Mouse (Mus musculus): Measurements from ENCODE around the gene Cryga. TPM values are rescaled to one million over a fixed set of nuclear protein-coding genes. Genes with fewer than 3 reads are reported as not detected.

Cryga gene
- not detected for total RNA-seq (2022)

DNA sequence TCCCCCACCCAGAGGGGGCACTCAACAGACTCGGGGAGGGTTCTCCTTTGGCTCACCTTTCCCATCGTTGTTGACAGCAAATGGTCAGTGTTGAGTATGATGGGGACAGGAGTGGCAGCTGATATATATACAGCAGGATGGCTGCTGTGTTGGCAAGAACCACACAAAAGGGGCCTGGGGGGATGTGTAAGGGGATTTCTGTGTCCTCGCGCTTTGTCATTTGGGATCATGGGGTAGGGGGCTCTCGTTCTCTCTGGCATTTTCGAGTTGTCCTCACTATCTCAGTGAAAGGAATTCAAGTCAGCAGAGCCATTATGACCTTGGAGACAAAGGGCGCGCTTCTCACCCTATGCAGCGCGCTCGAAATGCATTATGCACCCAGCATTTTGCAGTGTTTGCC, at the start of gene Cryga:
TSS of gene Cryga (minus strand) at position 101 of the 400 bp plus-strand sequence.
- no peak for DNase-seq

- no peak for DNase-seq
Measured at GRCm38 (mm10) chr1:65147971-65148370, 44.8 kb upstream of the Cryga start.

DNA sequence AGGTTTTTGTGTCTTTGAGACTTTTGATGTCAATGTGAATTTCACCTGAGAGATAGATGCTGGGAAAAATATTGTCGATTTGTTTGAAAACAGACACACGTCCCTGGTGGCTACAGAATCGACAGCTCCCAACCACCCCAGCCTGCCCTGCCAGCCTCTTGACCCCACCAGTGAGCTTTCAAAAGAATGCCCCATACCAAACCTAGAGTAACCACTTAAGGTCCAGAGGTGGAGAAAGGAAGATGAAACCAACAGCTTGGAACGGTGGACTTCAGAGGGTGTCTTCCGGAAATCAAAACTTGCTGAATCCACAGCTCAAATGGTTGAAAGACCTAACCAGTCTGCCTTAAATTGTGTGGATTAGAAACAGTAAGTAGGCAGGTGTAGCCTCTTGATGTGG, 44.2 kb upstream of the Cryga start:
- no peak for DNase-seq

- DNase-seq: no peak
Measured at GRCm38 (mm10) chr1:65146601-65147000, 43.4 kb upstream of the Cryga start.

GRCm38 (mm10) chr1:65144783-65145182, 41.6 kb upstream of the Cryga start:
- DNase-seq: no peak

- no peak for DNase-seq
Measured at GRCm38 (mm10) chr1:65137560-65137959, 34.4 kb upstream of the Cryga start.

- no peak for DNase-seq
Measured at GRCm38 (mm10) chr1:65132833-65133232, 29.7 kb upstream of the Cryga start.

DNA sequence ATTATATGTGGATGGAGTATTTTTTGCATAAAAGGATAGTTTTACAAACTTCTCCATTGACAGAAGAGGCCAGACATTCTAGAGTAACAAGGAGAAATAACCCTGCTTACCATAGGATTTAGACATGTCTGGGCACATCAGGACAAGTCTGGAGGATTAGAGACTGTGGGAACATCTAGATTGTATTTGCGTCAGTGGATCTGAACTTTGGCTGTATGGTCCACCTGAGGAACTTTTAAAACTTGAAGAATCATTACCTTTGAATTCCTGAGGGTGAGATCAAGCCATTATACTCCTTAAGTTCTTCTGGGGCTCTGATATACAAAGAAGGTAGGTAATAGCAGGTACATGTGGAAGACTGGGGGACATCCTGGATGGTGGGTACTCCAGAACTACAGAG, 28.5 kb upstream of the Cryga start:
- no peak for DNase-seq

DNA sequence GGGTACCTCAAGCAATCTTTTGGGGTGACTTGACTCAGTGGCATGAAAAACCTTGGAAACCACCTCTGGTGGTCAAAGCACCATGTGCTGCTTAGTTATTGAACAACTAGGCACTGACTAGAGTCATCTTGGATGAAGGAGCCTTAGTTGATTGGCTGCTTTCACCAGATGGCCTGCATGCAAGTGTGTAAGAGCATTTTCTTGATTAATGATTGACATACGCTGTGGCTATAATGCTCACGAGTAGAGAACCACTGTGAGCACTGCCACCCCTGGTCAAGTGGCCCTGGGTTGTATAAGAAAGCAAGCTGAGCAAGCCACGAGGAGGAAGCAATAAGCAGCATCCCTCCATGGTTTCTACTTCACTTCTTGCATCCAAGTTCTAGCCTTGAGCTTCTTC, 27.1 kb upstream of the Cryga start:
- DNase-seq: no peak

DNA sequence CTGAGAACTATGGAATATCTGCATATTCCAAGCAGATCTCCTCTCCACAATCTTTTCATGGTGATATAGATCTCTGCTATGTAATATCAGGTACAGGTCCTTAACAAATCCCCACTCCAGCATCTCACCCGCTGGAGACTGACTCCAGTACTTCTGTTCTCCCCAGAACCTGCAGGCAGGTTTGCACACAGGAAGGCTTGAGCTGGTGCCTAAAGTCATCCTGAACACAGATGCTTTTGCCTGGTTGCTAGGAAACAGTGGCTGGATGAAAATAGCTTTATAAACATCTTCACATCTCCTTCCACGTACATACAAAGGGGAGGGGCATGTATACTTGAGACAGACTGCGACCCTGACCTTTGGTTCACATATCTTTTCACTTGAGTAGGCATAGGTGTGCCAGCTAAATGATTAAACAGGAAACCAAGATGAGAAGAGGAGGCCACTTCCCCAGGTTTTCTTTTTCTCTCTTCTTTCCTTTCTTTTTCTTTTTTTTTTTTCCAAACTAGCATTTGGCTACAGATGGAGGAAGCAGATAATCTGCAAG, 26.5 kb upstream of the Cryga start:
- DNase-seq: no peak

GRCm38 (mm10) chr1:65122574-65123372, 19.6 kb upstream of the Cryga start, which contains the start of gene D630023F18Rik:
Gene D630023F18Rik (minus strand): TSS chr1:65123214.
- DNase-seq: no peak

- no peak for DNase-seq
Measured at GRCm38 (mm10) chr1:65119438-65119837, 16.3 kb upstream of the Cryga start, which contains the start of gene Gm28845. Gene Gm28845 (minus strand): TSS chr1:65119558.

- no peak for DNase-seq
Measured at GRCm38 (mm10) chr1:65118150-65118913, 15.2 kb upstream of the Cryga start.

- DNase-seq: peak; percentile 19
Measured at GRCm38 (mm10) chr1:65113536-65114172, 10.5 kb upstream of the Cryga start.

GRCm38 (mm10) chr1:65112807-65113196, 9.6 kb upstream of the Cryga start:
- DNase-seq: no peak

DNA sequence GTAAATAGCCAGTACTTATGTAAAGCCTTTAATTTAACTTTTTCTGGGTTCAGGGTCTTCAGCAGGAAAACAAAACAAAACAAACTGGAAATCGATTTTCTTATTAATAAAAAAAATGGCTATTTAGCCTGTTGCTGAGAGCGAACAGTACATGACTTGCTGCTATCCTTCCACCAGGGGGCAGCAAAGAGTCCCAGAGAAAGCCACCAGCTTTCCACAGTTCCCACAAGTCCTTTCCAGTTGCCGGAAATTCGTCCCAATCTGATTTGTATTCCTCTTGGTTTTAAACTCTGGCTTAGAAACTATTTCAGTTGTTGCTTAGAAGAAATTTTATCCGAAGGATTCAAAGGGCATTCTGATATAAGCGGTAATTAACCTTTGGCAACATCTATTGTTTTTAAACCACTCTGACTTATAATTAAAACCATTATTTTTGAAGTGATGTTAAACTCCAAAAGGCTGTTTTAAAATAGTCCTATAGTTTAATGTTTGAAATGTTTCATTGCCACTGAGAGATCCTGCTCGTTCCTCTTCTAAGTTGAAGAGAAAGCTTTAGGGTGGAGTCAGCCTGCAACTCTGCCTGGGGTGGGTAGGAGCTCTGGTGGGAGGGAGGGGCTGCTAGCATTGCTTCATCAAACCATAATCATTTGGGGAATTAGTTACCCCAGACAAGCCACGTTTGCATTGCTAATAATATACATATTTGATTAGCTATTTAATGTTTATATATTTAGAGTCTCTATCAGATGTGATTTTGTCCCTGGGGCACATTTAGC, 9.0 kb upstream of the Cryga start:
- DNase-seq: peak; percentile 56

DNA sequence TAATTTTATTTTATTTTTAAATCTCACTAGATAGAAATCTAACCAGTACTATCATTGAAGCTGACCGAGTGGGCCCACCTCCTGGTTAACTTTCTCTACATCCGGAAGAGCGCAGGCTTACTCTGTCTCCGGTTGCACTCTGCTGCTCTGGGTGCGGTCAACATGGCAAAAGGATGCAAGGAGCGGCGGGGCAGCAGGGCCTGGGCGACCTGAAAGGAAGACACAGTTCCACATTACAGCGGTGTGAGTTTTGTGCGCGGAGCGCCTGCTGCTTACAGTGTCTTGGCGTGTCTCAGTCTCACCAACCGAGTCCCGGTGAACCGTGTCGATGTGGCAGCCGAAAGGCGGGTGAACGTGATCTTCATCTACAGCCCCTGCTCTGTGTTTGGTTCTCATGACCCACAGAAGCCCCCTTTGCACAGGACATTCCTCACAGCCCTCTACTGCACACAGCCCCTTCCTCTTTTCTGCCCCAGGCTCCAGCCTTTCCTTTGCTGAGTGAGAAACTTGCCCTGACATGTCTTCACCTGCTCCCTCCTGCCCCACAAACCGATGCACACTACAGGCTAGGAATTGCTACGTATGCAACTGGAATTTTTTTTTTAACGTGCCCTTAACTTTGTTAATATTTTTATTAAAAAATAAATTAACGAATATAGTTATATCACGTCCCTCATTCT, 6.7 kb upstream of the Cryga start:
- DNase-seq: no peak

DNA sequence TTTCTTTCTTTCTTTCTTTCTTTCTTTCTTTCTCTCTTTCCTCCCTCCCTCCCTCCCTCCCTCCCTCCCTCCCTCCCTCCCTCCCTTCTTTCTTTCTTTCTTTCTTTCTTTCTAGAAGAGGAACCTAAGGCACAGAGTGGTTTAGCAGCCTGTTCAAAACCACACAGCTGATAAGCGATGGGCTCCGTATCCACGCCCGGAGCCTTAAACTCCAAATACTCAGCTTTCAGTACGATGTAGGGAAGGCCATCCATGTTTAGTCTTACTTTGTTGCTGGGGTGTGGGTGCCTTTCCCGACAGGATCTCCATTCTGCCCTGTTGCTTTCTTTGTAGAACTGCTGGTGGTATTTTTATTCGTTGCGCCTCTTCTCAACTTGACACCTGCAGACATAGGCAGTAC, 6.0 kb upstream of the Cryga start:
- DNase-seq: no peak

DNA sequence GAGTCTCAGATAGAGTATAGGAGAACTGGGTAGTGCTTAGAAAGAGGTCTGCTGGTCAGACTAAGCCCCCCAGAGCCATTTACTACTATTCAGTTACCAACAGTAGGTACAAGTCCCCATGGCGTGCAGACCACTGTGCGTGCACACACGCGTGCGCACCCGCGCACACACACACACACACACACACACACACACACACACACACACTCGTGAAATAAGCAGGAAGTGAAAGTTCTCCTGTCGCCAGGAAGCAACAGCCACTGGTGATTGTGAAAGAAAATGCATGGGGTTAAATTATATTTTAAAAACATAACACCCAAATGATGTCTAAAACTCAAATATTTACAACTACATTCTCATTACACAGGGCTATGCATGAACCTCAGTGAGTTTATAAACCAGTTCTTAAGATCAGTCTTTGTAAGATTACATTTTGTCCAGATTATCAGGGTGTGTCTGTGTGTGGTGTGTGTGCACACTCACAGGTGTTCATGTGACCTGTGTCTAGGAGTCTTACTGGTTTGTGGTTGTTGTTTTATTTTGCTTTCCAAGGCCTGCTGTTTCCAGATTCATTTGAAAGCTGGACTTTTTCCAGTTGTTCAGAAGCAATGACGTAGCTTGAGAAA, 4.6 kb upstream of the Cryga start:
- no peak for DNase-seq

GRCm38 (mm10) chr1:65096953-65097352, 6.2 kb downstream of the Cryga start:
- DNase-seq: no peak

DNA sequence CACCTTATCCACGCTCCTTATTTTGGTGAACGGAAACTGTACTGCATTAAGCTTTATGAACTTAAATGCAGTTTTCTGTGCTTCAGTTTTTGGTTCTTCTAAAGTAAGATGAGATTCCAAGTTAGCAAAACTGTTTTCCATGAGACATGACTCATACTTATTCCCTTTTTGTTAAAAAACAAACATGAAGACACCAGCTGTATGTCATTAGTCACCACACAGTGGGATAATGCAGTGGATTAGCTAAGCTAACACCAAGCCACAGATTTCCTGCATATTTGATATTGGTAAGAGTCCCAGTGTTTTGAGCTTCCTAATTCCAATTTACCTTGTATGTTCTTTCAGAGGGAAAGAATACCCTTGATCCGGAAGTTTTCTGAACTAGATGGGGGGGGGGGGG, 11.6 kb downstream of the Cryga start:
- no peak for DNase-seq
